9 mouse cellular contexts compared by ENCODE assay signal in genomic region chr2:151701231-151702145, GRCm38 (mm10). TPM values are rescaled to one million over a fixed set of nuclear protein-coding genes. Genes with fewer than 3 reads are reported as not detected.
DNase-seq lines count a peak whose midpoint lies in the region; ATAC-seq and TF ChIP-seq lines count a peak whose summit lies in the region.
"Had no signal": no experiment of that assay in that cellular context is flagged by ENCODE, and none has a peak within 500 bp of the region (broad histone marks: within the 10 kb centered on the region; RNA-seq: fewer than 3 reads in every experiment).

Tmem74b (plus strand) TSS chr2:151702008.

- DNase-seq in heart, adult 2 months, result no peak
- no peak for DNase-seq in heart, adult 8-10 months (ENCODE audit: low spot score)
- no peak for DNase-seq in thymus, adult 2 months
- DNase-seq in thymus, postnatal 36 days, result no peak
- peak; percentile 64 for DNase-seq in intestine, embryonic 14.5 days (ENCODE audit: low spot score)
- no peak for DNase-seq in adrenal gland, adult 8-10 months
- no peak for DNase-seq in spleen, postnatal 4 days (ENCODE audit: low spot score in 2 of 2)

- H3K27ac ChIP-seq in heart, adult 2 months, result no peak within 1 kb of the TSS; the same call in none of the 2 replicates
- no peak within 1 kb of the TSS for H3K27ac ChIP-seq in thymus, adult 2 months (ENCODE audit: control insufficient read depth, insufficient read depth, low read length)
- H3K27ac ChIP-seq in intestine, embryonic 14.5 days (ENCODE audit: low read depth), result no peak within 1 kb of the TSS
- H3K27ac ChIP-seq in neural tube, embryonic 13.5 days (replicated peaks), result peak within 1 kb of the TSS; percentile 78

- no peaks in the 10 kb centered on the region for H3K79me2 ChIP-seq in heart, adult 2 months (replicated peaks; ENCODE audit: control insufficient read depth, insufficient read depth, low read length)

- H3K4me1 ChIP-seq in heart, adult 2 months (ENCODE audit: control insufficient read depth, insufficient read depth, low read length), result peaks cover 2% of the 10 kb centered on the region
- H3K4me1 ChIP-seq in thymus, adult 2 months (replicated peaks; ENCODE audit: control insufficient read depth, insufficient read depth, low read length), result no peaks in the 10 kb centered on the region
- H3K4me1 ChIP-seq in intestine, embryonic 14.5 days (replicated peaks; ENCODE audit: control insufficient read depth, insufficient read depth, low read length), result no peaks in the 10 kb centered on the region
- peaks cover 30% of the 10 kb centered on the region for H3K4me1 ChIP-seq in neural tube, embryonic 13.5 days (replicated peaks)

- 15% methylated on average over 25 of the region's 25 CpGs for WGBS in heart, adult 2 months
- WGBS in thymus, adult 2 months, result 13% methylated on average over 25 of the region's 25 CpGs
- WGBS in intestine, embryonic 14.5 days, result 5% methylated on average over 25 of the region's 25 CpGs
- 3% methylated on average over 25 of the region's 25 CpGs for WGBS in neural tube, embryonic 13.5 days

- peak within 1 kb of the TSS; percentile 98 for H3K4me2 ChIP-seq in intestine, embryonic 14.5 days (ENCODE audit: low read length)
- H3K4me2 ChIP-seq in neural tube, embryonic 13.5 days, result peak within 1 kb of the TSS; percentile 89

- peak; percentile 20; the same call in 1 of the 2 replicates for ATAC-seq in intestine, embryonic 14.5 days (replicated peaks; ENCODE audit: low FRiP score, low TSS enrichment, low read depth)
- ATAC-seq in neural tube, embryonic 13.5 days (ENCODE audit: low read depth), result no peak

- peak within 1 kb of the TSS; percentile 77 for H3K9ac ChIP-seq in heart, adult 2 months (ENCODE audit: low read depth, low read length)
- H3K9ac ChIP-seq in intestine, embryonic 14.5 days (ENCODE audit: low read length), result peak within 1 kb of the TSS; percentile 61
- H3K9ac ChIP-seq in neural tube, embryonic 13.5 days, result peak within 1 kb of the TSS; percentile 96

- H3K27me3 ChIP-seq in heart, adult 2 months (ENCODE audit: control insufficient read depth, insufficient read depth, low read length), result no peaks in the 10 kb centered on the region; the same call in 1 of the 2 replicates
- H3K27me3 ChIP-seq in thymus, adult 2 months (ENCODE audit: control insufficient read depth, insufficient read depth, low read length), result peaks cover 10% of the 10 kb centered on the region; the same call in 1 of the 2 replicates
- H3K27me3 ChIP-seq in intestine, embryonic 14.5 days (replicated peaks; ENCODE audit: control insufficient read depth, insufficient read depth, low read length), result peaks cover 26% of the 10 kb centered on the region; the same call in 1 of the 2 replicates
- H3K27me3 ChIP-seq in neural tube, embryonic 13.5 days, result peaks cover 26% of the 10 kb centered on the region

- H3K4me3 ChIP-seq in heart, adult 2 months, result peak within 1 kb of the TSS; percentile 61
- 0 out of 2 replicates have a peak within 1 kb of the TSS, but pooled peaks have one; percentile 12 for H3K4me3 ChIP-seq in thymus, adult 2 months (ENCODE audit: control insufficient read depth, insufficient read depth, low read length)
- H3K4me3 ChIP-seq in intestine, embryonic 14.5 days (ENCODE audit: low read depth, low read length), result peak within 1 kb of the TSS; percentile 48
- H3K4me3 ChIP-seq in neural tube, embryonic 13.5 days, result peak within 1 kb of the TSS; percentile 86

- no peak for TF ChIP-seq POLR2A in heart, adult 2 months (IDR thresholded peaks at IDR 0.05; ENCODE audit: insufficient read depth, low read depth, low read length)
- TF ChIP-seq POLR2A in thymus, adult 2 months (IDR thresholded peaks at IDR 0.05; ENCODE audit: control insufficient read depth, extremely low read depth, insufficient read depth, low read length, poor library complexity), result no peak

- no peaks in the 10 kb centered on the region for H3K36me3 ChIP-seq in heart, adult 2 months (ENCODE audit: control insufficient read depth, insufficient read depth, low read length)
- H3K36me3 ChIP-seq in thymus, adult 2 months (ENCODE audit: control insufficient read depth, insufficient read depth, low read length), result no peaks in the 10 kb centered on the region
- no peaks in the 10 kb centered on the region for H3K36me3 ChIP-seq in intestine, embryonic 14.5 days (ENCODE audit: control insufficient read depth, insufficient read depth, low read length)
- H3K36me3 ChIP-seq in neural tube, embryonic 13.5 days, result peaks cover 9% of the 10 kb centered on the region

- intact Hi-C loops in heart, adult 2 months (cut with DNase I), result no loop called here

- no peak for TF ChIP-seq EP300 in heart, adult 2 months (IDR thresholded peaks at IDR 0.05; ENCODE audit: insufficient read depth, low read depth, low read length)

- TF ChIP-seq CTCF in heart, adult 2 months (IDR thresholded peaks at IDR 0.05), result no peak
- TF ChIP-seq CTCF in thymus, adult 2 months (IDR thresholded peaks at IDR 0.05; ENCODE audit: borderline replicate concordance, control insufficient read depth, extremely low read depth, insufficient read depth, low read length, poor library complexity), result no peak

- no peaks in the 10 kb centered on the region for H3K9me3 ChIP-seq in intestine, embryonic 14.5 days (ENCODE audit: control insufficient read depth, low read length)
- no peaks in the 10 kb centered on the region for H3K9me3 ChIP-seq in neural tube, embryonic 13.5 days

RNA-seq across cellular contexts. Expression of gene Tmem74b, which starts in this region (rescaled TPM):
- 1 to 10 TPM; 4.6 to 5.8 TPM for total RNA-seq in heart, adult 2 months (2021)
- polyA plus RNA-seq in heart, adult 2 months (2012; rRNA removed), result 4.4 and 4.5 TPM in 2 replicates
- 1 to 10 TPM; 5.7 to 8.2 (median 5.9) TPM for total RNA-seq in heart, adult 8-10 months (2022)
- 0.61 and 1.1 TPM in 2 replicates for polyA plus RNA-seq in thymus, adult 2 months (2012; rRNA removed)
- polyA plus RNA-seq in intestine, embryonic 14.5 days (2014; fragmentation: Nextera tagmentation; extraction: Ambion mirVana), result 2.3 and 2.7 TPM in 2 replicates
- polyA plus RNA-seq in neural tube, embryonic 13.5 days (2015; fragmentation: Nextera tagmentation; extraction: Ambion mirVana), result 16.7 and 20.0 TPM in 2 replicates
- 1 to 10 TPM in 3 of 4 experiments, under 1 TPM in 1; 0.65 to 1.4 (median 1.1) TPM for total RNA-seq in adrenal gland, adult 8-10 months (2022)
- total RNA-seq: MEL had no signal

Comparison
In these comparisons a context has a peak if more than half of its experiments do, and no peak if none do; other contexts are left out.
1. H3K4me3 ChIP-seq: peak in every context shown above with its lines; median percentile 86 in neural tube, embryonic 13.5 days; 61 in heart, adult 2 months; 48 in intestine, embryonic 14.5 days; 12 in thymus, adult 2 months.